Mouse (Mus musculus) hindbrain, embryonic 13.5 days (tissue): ENCODE measurements around the gene Fam243. TPM values are rescaled to one million over a fixed set of nuclear protein-coding genes. Genes with fewer than 3 reads are reported as not detected.
A peak's percentile ranks its signal among the peaks of the same experiment; 100 is the strongest.

Experiments
- ATAC-seq: fragments of 200-750 bp; cut with Nextera tagmentation; 2 replicates; pipeline ENCODE4 v1.8.0; 2017; ENCODE audit warnings: moderate TSS enrichment; ENCODE audit not compliant: low FRiP score
- H3K27ac ChIP-seq: fragments of 300-500 bp; sonication (generic); 2 replicates; pipeline ENCODE4 v1.5.1; 2015; ENCODE audit warnings: inconsistent platforms, mild to moderate bottlenecking, moderate library complexity
- H3K27me3 ChIP-seq: fragments of 300-500 bp; sonication (generic); 2 replicates; pipeline ENCODE4 v1.6.1; 2015; ENCODE audit warnings: mild to moderate bottlenecking, inconsistent platforms
- H3K36me3 ChIP-seq: fragments of 300-500 bp; sonication (generic); 2 replicates; pipeline ENCODE4 v1.6.1; 2015; ENCODE audit warnings: mild to moderate bottlenecking, inconsistent platforms
- H3K4me1 ChIP-seq: fragments of 300-500 bp; sonication (generic); replicated peaks from 2 replicates; pipeline ENCODE4 v1.6.1; 2015; ENCODE audit warnings: inconsistent platforms
- H3K4me2 ChIP-seq: fragments of 300-500 bp; sonication (generic); 2 replicates; pipeline ENCODE4 v1.6.1; 2015; ENCODE audit warnings: inconsistent platforms, mild to moderate bottlenecking, moderate library complexity
- H3K4me3 ChIP-seq: fragments of 300-500 bp; sonication (generic); 2 replicates; pipeline ENCODE4 v1.5.1; 2015; ENCODE audit warnings: mild to moderate bottlenecking, inconsistent platforms
- H3K9ac ChIP-seq: fragments of 300-500 bp; sonication (generic); 2 replicates; pipeline ENCODE4 v1.6.1; 2015; ENCODE audit warnings: mild to moderate bottlenecking, inconsistent platforms
- H3K9me3 ChIP-seq: fragments of 300-500 bp; sonication (generic); 2 replicates; pipeline ENCODE4 v1.6.1; 2016; ENCODE audit warnings: inconsistent platforms
- WGBS: fragments of 180-500 bp; shearing (Covaris S2); methylation state at CpG from one replicate; pipeline ENCODE4 v1.1.7; 2015; 5-methylcytosine and 5-hydroxymethylcytosine counted together
- polyA plus RNA-seq: library from polyadenylated mRNA; unstranded; fragments of >200 nt; fragmentation: Nextera tagmentation; extraction: Ambion mirVana; gene quantifications from 2 replicates; pipeline ENCODE4 v1.2.1, GENCODE M21; 2015

Fam243 gene
- polyA plus RNA-seq, 1 experiment from 2014 or later = not detected

GRCm38 (mm10) chr16:92346297-92346916 is 25.2 kb upstream of the Fam243 start:
- no peak overlapping the region for H3K27ac ChIP-seq
- ATAC-seq = peak; percentile 75
- H3K4me2 ChIP-seq = no peak overlapping the region
- no peaks in the 10 kb centered on the region for H3K9me3 ChIP-seq
- no peak overlapping the region for H3K4me3 ChIP-seq
- H3K4me1 ChIP-seq = peaks cover 10% of the 10 kb centered on the region
- no peak overlapping the region for H3K9ac ChIP-seq
- H3K27me3 ChIP-seq = no peaks in the 10 kb centered on the region
- WGBS = 34% methylated on average over 13 of the region's 13 CpGs
- no peaks in the 10 kb centered on the region for H3K36me3 ChIP-seq

DNA sequence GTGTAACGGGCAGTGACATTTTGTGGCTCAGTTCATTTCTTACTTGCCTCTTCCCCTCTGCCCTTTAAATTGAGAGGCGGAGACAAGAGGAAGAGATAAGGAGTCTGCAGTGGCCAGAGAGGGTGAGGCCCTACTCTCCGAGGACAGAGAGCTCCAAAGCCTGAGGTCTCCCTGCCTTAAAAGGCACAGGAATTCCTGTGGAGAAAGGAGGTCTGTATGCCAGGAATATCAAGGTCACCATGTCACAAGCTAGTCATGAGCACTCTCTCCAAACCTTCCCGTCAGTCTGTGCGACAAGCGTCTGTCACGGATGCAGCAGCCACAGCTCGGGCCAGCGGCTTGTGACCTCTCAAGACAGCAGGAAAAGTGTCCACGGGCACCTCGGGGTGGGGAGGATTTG is 23.9 kb upstream of the Fam243 start:
- no peaks in the 10 kb centered on the region for H3K9me3 ChIP-seq
- H3K36me3 ChIP-seq = no peaks in the 10 kb centered on the region
- no peaks in the 10 kb centered on the region for H3K27me3 ChIP-seq
- WGBS = 64% methylated on average over 11 of the region's 11 CpGs
- no peak for ATAC-seq
- H3K27ac ChIP-seq = no peak overlapping the region
- peaks cover 21% of the 10 kb centered on the region for H3K4me1 ChIP-seq
- no peak overlapping the region for H3K4me3 ChIP-seq
- no peak overlapping the region for H3K4me2 ChIP-seq
- no peak overlapping the region for H3K9ac ChIP-seq

- peak overlapping the region; percentile 29 for H3K4me3 ChIP-seq
- peak overlapping the region; percentile 61; the same call in 1 of the 2 replicates for H3K9ac ChIP-seq
- no peak overlapping the region for H3K27ac ChIP-seq
- H3K36me3 ChIP-seq = no peaks in the 10 kb centered on the region
- 28% methylated on average over 27 of the region's 27 CpGs for WGBS
- peak overlapping the region; percentile 57 for H3K4me2 ChIP-seq
- peaks cover 17% of the 10 kb centered on the region for H3K4me1 ChIP-seq
- no peaks in the 10 kb centered on the region for H3K9me3 ChIP-seq
- H3K27me3 ChIP-seq = peaks cover 5% of the 10 kb centered on the region; the same call in 1 of the 2 replicates
- peak; percentile 77 for ATAC-seq
These were observed 19.6 kb upstream of the Fam243 start for GRCm38 (mm10) chr16:92340612-92341511.

DNA sequence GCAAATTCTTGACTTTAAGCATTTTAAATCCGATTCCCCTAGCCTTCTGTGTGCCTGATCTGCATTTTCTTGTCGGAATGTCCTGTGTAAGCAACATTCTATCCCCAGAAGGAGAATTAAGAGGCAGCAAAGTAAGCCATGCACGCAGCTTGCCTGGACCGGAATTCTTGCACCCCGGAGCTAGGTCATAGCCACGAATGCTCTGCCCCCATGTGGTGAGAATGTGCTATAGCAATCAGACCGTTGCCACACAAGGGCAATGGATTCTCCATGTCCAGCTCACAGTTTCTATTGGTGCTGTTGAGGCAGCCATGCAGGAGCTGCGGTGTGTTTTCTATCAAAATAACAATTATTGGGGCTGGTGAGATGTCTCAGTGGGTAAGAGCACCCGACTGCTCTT is 15.0 kb upstream of the Fam243 start:
- Histone ChIP-seq H3K4me3 (no peak overlapping the region), H3K9ac (no peak overlapping the region), H3K4me1 (peaks cover 23% of the 10 kb centered on the region), H3K36me3 (no peaks in the 10 kb centered on the region), H3K27ac (no peak overlapping the region), H3K4me2 (no peak overlapping the region), H3K9me3 (no peaks in the 10 kb centered on the region), H3K27me3 (peaks cover 11% of the 10 kb centered on the region; the same call in 1 of the 2 replicates)
- WGBS = 7% methylated on average over 9 of the region's 9 CpGs
- ATAC-seq = no peak

DNA sequence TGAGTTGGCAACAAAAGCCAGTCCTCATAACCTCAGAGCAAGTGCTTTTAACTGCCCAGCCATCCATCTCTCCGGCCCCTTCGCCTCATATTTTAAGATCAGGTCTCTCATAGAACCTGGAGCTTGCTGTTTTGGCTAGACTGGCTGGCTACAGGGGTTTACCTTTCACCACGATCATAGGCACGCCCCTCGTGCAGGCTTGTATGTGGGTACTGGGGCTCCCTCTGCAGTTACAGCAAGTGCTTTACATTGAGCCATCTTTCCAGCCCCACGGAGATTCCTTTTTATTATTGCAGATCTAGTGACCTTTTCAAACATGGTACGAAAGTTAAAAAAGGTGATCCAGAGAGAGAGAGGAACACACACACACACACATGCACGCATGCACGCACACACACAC is 13.4 kb upstream of the Fam243 start:
- Histone ChIP-seq H3K4me1 (peaks cover 7% of the 10 kb centered on the region), H3K36me3 (no peaks in the 10 kb centered on the region), H3K9me3 (no peaks in the 10 kb centered on the region), H3K4me3 (no peak overlapping the region), H3K27ac (no peak overlapping the region), H3K9ac (no peak overlapping the region), H3K27me3 (peaks cover 11% of the 10 kb centered on the region; the same call in 1 of the 2 replicates), H3K4me2 (no peak overlapping the region)
- WGBS = 62% methylated on average over 9 of the region's 9 CpGs
- no peak for ATAC-seq

DNA sequence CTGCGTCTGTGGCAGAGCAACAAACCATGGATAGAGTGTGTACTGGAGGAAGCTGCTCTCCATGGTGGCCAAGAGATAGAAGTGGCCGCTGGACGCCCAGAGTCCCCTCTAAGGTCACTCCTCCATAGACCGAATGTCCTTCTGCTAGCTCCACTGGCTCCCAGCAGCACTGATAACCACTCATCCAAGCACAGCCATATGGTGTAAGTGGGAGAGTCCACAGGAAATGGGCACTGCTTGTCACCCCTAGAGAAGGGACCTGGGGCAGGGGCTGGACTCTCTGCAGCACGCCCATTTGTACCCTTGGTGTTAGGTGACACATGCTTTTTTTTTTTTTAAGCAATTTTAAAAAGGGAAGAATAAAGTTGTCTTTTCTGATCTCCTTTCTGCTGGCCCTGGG is 9.7 kb upstream of the Fam243 start:
- Histone ChIP-seq H3K4me1 (peaks cover 7% of the 10 kb centered on the region; the same call in 1 of the 2 replicates), H3K27me3 (0 out of 2 replicates have a peak, but pooled peaks cover 11% of the 10 kb centered on the region), H3K4me3 (no peak overlapping the region), H3K36me3 (no peaks in the 10 kb centered on the region), H3K27ac (no peak overlapping the region), H3K4me2 (no peak overlapping the region), H3K9me3 (no peaks in the 10 kb centered on the region), H3K9ac (no peak overlapping the region)
- no peak for ATAC-seq
- WGBS = 87% methylated on average over 5 of the region's 5 CpGs

GRCm38 (mm10) chr16:92327911-92328310 is 6.7 kb upstream of the Fam243 start:
- Histone ChIP-seq H3K27ac (no peak overlapping the region), H3K27me3 (0 out of 2 replicates have a peak, but pooled peaks cover 5% of the 10 kb centered on the region)

GRCm38 (mm10) chr16:92325062-92325406 is 3.8 kb upstream of the Fam243 start:
- 27% methylated on average over 1 of the region's 1 CpGs for WGBS
- Histone ChIP-seq H3K4me3 (no peak overlapping the region), H3K4me1 (peaks cover 13% of the 10 kb centered on the region), H3K27me3 (0 out of 2 replicates have a peak, but pooled peaks cover 5% of the 10 kb centered on the region), H3K4me2 (no peak overlapping the region), H3K36me3 (no peaks in the 10 kb centered on the region), H3K9ac (no peak overlapping the region), H3K27ac (peak overlapping the region; percentile 52; the same call in 1 of the 2 replicates), H3K9me3 (no peaks in the 10 kb centered on the region)
- ATAC-seq = no peak

More at GRCm38 (mm10) chr16:92327911-92328310, 6.7 kb upstream of the Fam243 start:
- 90% methylated on average over 10 of the region's 10 CpGs for WGBS
- Histone ChIP-seq H3K9me3 (no peaks in the 10 kb centered on the region), H3K4me2 (no peak overlapping the region), H3K9ac (no peak overlapping the region), H3K36me3 (no peaks in the 10 kb centered on the region), H3K4me3 (no peak overlapping the region), H3K4me1 (peaks cover 20% of the 10 kb centered on the region)
- no peak for ATAC-seq

DNA sequence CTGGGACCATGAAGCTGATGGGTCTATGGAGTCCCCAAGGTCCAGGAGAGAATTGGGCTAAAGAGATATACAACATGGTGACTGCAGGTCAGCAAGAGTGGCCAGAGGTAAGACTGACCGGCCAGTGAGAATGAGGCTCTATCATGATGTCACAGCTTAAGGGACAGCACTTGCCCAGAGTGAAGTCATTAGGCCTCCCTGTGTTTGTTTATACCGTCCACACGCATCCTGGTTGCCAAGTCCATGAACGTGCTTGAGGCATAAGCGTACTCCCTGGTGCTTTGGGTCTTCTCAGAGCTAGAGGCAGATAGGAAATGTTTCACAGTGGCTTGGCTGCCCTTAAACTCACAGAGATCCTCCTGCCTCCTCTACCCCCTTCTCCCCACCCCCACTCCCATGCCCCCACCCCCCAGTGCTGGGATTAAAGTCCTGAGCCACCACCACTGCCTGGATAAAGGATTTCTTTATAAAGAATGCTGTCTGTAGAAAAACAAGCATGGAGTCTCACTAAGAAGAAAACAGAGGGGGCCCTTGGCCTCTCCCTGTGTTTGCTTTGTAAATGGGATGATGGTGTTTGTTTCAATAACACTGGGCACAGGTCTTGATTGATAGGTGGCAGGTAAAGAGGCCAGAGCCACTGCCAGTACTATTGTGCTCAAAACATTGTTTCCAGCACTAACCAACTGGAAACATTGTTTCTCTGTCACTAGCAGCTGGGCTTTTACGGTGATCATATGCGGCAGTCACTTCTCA is 3.2 kb upstream of the Fam243 start:
- 28% methylated on average over 7 of the region's 7 CpGs for WGBS
- Histone ChIP-seq H3K27ac (peak overlapping the region; percentile 52), H3K4me2 (no peak overlapping the region), H3K4me1 (peaks cover 13% of the 10 kb centered on the region), H3K36me3 (no peaks in the 10 kb centered on the region), H3K4me3 (no peak overlapping the region), H3K9me3 (no peaks in the 10 kb centered on the region), H3K27me3 (0 out of 2 replicates have a peak, but pooled peaks cover 5% of the 10 kb centered on the region), H3K9ac (no peak overlapping the region)
- no peak for ATAC-seq

- no peaks in the 10 kb centered on the region for H3K36me3 ChIP-seq
- WGBS = 84% methylated on average over 3 of the region's 3 CpGs
- ATAC-seq = no peak
- H3K4me1 ChIP-seq = peaks cover 15% of the 10 kb centered on the region
- H3K4me3 ChIP-seq = no peak overlapping the region
- no peaks in the 10 kb centered on the region for H3K27me3 ChIP-seq
- no peak overlapping the region for H3K9ac ChIP-seq
- H3K4me2 ChIP-seq = no peak overlapping the region
- H3K9me3 ChIP-seq = 0 out of 2 replicates have a peak, but pooled peaks cover 3% of the 10 kb centered on the region
- H3K27ac ChIP-seq = no peak overlapping the region
These were observed 880 bp downstream of the Fam243 start for GRCm38 (mm10) chr16:92320361-92320760.

GRCm38 (mm10) chr16:92319353-92320109 is 1.7 kb downstream of the Fam243 start:
- Histone ChIP-seq H3K9me3 (0 out of 2 replicates have a peak, but pooled peaks cover 3% of the 10 kb centered on the region), H3K27me3 (no peaks in the 10 kb centered on the region), H3K9ac (no peak overlapping the region), H3K36me3 (no peaks in the 10 kb centered on the region), H3K4me2 (no peak overlapping the region), H3K4me1 (peaks cover 9% of the 10 kb centered on the region), H3K27ac (no peak overlapping the region), H3K4me3 (no peak overlapping the region)
- WGBS = 67% methylated on average over 20 of the region's 20 CpGs
- no peak for ATAC-seq
